ENCODE assay signal across 13 mouse cellular contexts in genomic region chr14:54747942-54748917, GRCm38 (mm10). TPM values are rescaled to one million over a fixed set of nuclear protein-coding genes. Genes with fewer than 3 reads are reported as not detected.
A peak's percentile ranks its signal among the peaks of the same experiment; 100 is the strongest.
DNase-seq lines count a peak whose midpoint lies in the region; ATAC-seq lines count a peak whose summit lies in the region.
"Had no signal": no experiment of that assay in that cellular context is flagged by ENCODE, and none has a peak within 500 bp of the region (broad histone marks: within the 10 kb centered on the region; RNA-seq: fewer than 3 reads in every experiment).

No protein-coding gene starts in this region.

- ATAC-seq in inflammation-experienced regulatory T-cells, adult 6 months = no peak
- ATAC-seq in megakaryocyte-erythroid progenitor cell, adult 5-6 weeks (replicated peaks; ENCODE audit: low FRiP score, low TSS enrichment, poor library complexity, severe bottlenecking) = no peak

- intact Hi-C loops in gastrocnemius, postnatal 36 days (cut with DNase I) = loop anchor here (2.0 kb wide), 1 partner anchor 33 kb away; the partner anchor contains the start of gene Slc7a8

- DNase-seq in kidney, adult 8-10 months = peak; percentile 35 to 45
- DNase-seq in kidney, postnatal 14 days = no peak
- peak; percentile 30 for DNase-seq in R1 (ENCODE audit: low read depth, low spot score)
- DNase-seq in cerebellum, adult 11-12 months = peak; percentile 97
- DNase-seq in gastrocnemius, postnatal 36 days = peak; percentile 56 to 58
- no peak for DNase-seq in left cerebral cortex, adult 9 months (ENCODE audit: low spot score in 2 of 2)
- DNase-seq: lung, embryonic 14.5 days; right cerebral cortex, postnatal 14 days; thymus, postnatal 14 days had no signal

RNA-seq across cellular contexts. Expression of gene Slc7a8, which starts 33.5 kb away (rescaled TPM):
- total RNA-seq in gastrocnemius, postnatal 36 days (2021) = 10 to 100 TPM; 17.5 to 23.4 TPM
- under 1 TPM in 2 of 3 experiments, not detected in 1; 0.20 to 0.29 TPM for polyA plus RNA-seq in inflammation-experienced regulatory T-cells, adult 6 months (2017; shearing (Covaris generic))
- total RNA-seq in megakaryocyte-erythroid progenitor cell, adult 5-6 weeks (2014; fragmentation: Nextera tagmentation) = 0.13 and 0.37 TPM in 2 replicates
- total RNA-seq in megakaryocyte-erythroid progenitor cell, adult 5-6 weeks (2017) = 0.34 TPM in 1 of 2 replicates, not detected in the other

RNA-seq across cellular contexts. Expression of gene Cebpe, which starts 36.3 kb away (rescaled TPM):
- not detected for total RNA-seq in gastrocnemius, postnatal 36 days (2021)
- not detected for polyA plus RNA-seq in inflammation-experienced regulatory T-cells, adult 6 months (2017; shearing (Covaris generic))
- total RNA-seq in megakaryocyte-erythroid progenitor cell, adult 5-6 weeks (2014; fragmentation: Nextera tagmentation) = 1.4 and 5.7 TPM in 2 replicates
- not detected in 2 replicates for total RNA-seq in megakaryocyte-erythroid progenitor cell, adult 5-6 weeks (2017)
- total RNA-seq: layer of hippocampus, postnatal 25 days had no signal
- polyA plus RNA-seq: hindbrain, embryonic 10.5 days; lung, embryonic 14.5 days had no signal

RNA-seq across cellular contexts. Expression of gene Gm29776, which starts 49.6 kb away (rescaled TPM):
- not detected for total RNA-seq in gastrocnemius, postnatal 36 days (2021)
- under 1 TPM in 2 of 3 experiments, not detected in 1; 0.28 to 0.40 TPM for polyA plus RNA-seq in inflammation-experienced regulatory T-cells, adult 6 months (2017; shearing (Covaris generic))
- total RNA-seq in megakaryocyte-erythroid progenitor cell, adult 5-6 weeks (2014; fragmentation: Nextera tagmentation) = not detected in 2 replicates
- total RNA-seq in megakaryocyte-erythroid progenitor cell, adult 5-6 weeks (2017) = not detected in 2 replicates
- total RNA-seq: layer of hippocampus, postnatal 25 days had no signal

Comparison
In these comparisons a context has a peak if more than half of its experiments do, and no peak if none do; other contexts are left out.
1. DNase-seq: peak in kidney, adult 8-10 months (2 of 2), R1 (single experiment), cerebellum, adult 11-12 months (single experiment) and gastrocnemius, postnatal 36 days (2 of 2); none in kidney, postnatal 14 days (single experiment) and left cerebral cortex, adult 9 months (0 of 2).
2. RNA of gene Slc7a8, which starts 33.5 kb away (total RNA-seq): 17.5 to 23.4 TPM in gastrocnemius, postnatal 36 days; 0.13 to 0.37 TPM in megakaryocyte-erythroid progenitor cell, adult 5-6 weeks; every median in the first group is over 10 times any median in the second.